Mouse (Mus musculus): ENCODE measurements around the gene Tm6sf1. TPM values are rescaled to one million over a fixed set of nuclear protein-coding genes. Genes with fewer than 3 reads are reported as not detected.
A peak's percentile ranks its signal among the peaks of the same experiment; 100 is the strongest.

Tm6sf1 gene
- 11.4 and 14.3 TPM in 2 replicates for polyA plus RNA-seq (2014; fragmentation: Nextera tagmentation; extraction: Ambion mirVana)

GRCm38 (mm10) chr7:81858968-81859721 lies at the start of gene Tm6sf1:
Gene Tm6sf1, plus strand, starts transcription at chr7:81859001.
- H3K4me2 ChIP-seq (ENCODE audit: low read depth, low read length, severe bottlenecking), result peak within 1 kb of the TSS; percentile 94
- H3K9me3 ChIP-seq (ENCODE audit: control insufficient read depth, low read length), result no peaks in the 10 kb centered on the region
- peak; percentile 88 for ATAC-seq (replicated peaks; ENCODE audit: low FRiP score)
- no peaks in the 10 kb centered on the region for H3K36me3 ChIP-seq (ENCODE audit: control insufficient read depth, insufficient read depth, low read length)
- peak within 1 kb of the TSS; percentile 68 for H3K9ac ChIP-seq (ENCODE audit: low read length)
- DNase-seq (ENCODE audit: low spot score), result peak; percentile 77
- H3K27ac ChIP-seq (ENCODE audit: low read depth, low read length), result no peak within 1 kb of the TSS
- under 1% methylated on average over 64 of the region's 64 CpGs for WGBS
- peaks cover 5% of the 10 kb centered on the region; the same call in 1 of the 2 replicates for H3K4me1 ChIP-seq (replicated peaks; ENCODE audit: control insufficient read depth, insufficient read depth, low read length)
- peaks cover 2% of the 10 kb centered on the region; the same call in 1 of the 2 replicates for H3K27me3 ChIP-seq (ENCODE audit: control insufficient read depth, insufficient read depth, low read length)
- H3K4me3 ChIP-seq (ENCODE audit: low read depth, low read length), result peak within 1 kb of the TSS; percentile 57

GRCm38 (mm10) chr7:81824906-81825305 lies 33.9 kb upstream of the Tm6sf1 start:
- Histone ChIP-seq H3K9me3 (ENCODE audit: control insufficient read depth, low read length) (no peaks in the 10 kb centered on the region), H3K9ac (ENCODE audit: low read length) (no peak overlapping the region), H3K27ac (ENCODE audit: low read depth, low read length) (no peak overlapping the region), H3K4me1 (replicated peaks; ENCODE audit: control insufficient read depth, insufficient read depth, low read length) (peaks cover 3% of the 10 kb centered on the region; the same call in 1 of the 2 replicates), H3K36me3 (ENCODE audit: control insufficient read depth, insufficient read depth, low read length) (no peaks in the 10 kb centered on the region), H3K4me2 (ENCODE audit: low read depth, low read length, severe bottlenecking) (no peak overlapping the region), H3K4me3 (ENCODE audit: low read depth, low read length) (no peak overlapping the region), H3K27me3 (ENCODE audit: control insufficient read depth, insufficient read depth, low read length) (no peaks in the 10 kb centered on the region)
- ATAC-seq (replicated peaks; ENCODE audit: low FRiP score) (no peak), DNase-seq (ENCODE audit: low spot score) (no peak)
- WGBS, result 81% methylated on average over 3 of the region's 3 CpGs

- no peak overlapping the region for H3K4me2 ChIP-seq (ENCODE audit: low read depth, low read length, severe bottlenecking)
- H3K4me3 ChIP-seq (ENCODE audit: low read depth, low read length), result no peak overlapping the region
- no peaks in the 10 kb centered on the region for H3K9me3 ChIP-seq (ENCODE audit: control insufficient read depth, low read length)
- ATAC-seq (replicated peaks; ENCODE audit: low FRiP score), result no peak
- no peaks in the 10 kb centered on the region for H3K27me3 ChIP-seq (ENCODE audit: control insufficient read depth, insufficient read depth, low read length)
- no peak for DNase-seq (ENCODE audit: low spot score)
- no peak overlapping the region for H3K27ac ChIP-seq (ENCODE audit: low read depth, low read length)
- H3K9ac ChIP-seq (ENCODE audit: low read length), result no peak overlapping the region
- H3K36me3 ChIP-seq (ENCODE audit: control insufficient read depth, insufficient read depth, low read length), result no peaks in the 10 kb centered on the region
- WGBS, result 76% methylated on average over 3 of the region's 3 CpGs
- peaks cover 3% of the 10 kb centered on the region; the same call in 1 of the 2 replicates for H3K4me1 ChIP-seq (replicated peaks; ENCODE audit: control insufficient read depth, insufficient read depth, low read length)
Measured at GRCm38 (mm10) chr7:81825381-81825780, 33.4 kb upstream of the Tm6sf1 start.

GRCm38 (mm10) chr7:81827806-81828667 lies 30.8 kb upstream of the Tm6sf1 start:
- WGBS, result 29% methylated on average over 17 of the region's 17 CpGs
- ATAC-seq (replicated peaks; ENCODE audit: low FRiP score), result 0 out of 2 replicates have a peak, but pooled peaks have one; percentile 3
- Histone ChIP-seq H3K4me3 (ENCODE audit: low read depth, low read length) (peak overlapping the region; percentile 79), H3K27me3 (ENCODE audit: control insufficient read depth, insufficient read depth, low read length) (no peaks in the 10 kb centered on the region), H3K27ac (ENCODE audit: low read depth, low read length) (peak overlapping the region; percentile 80; the same call in 1 of the 2 replicates), H3K9me3 (ENCODE audit: control insufficient read depth, low read length) (no peaks in the 10 kb centered on the region), H3K9ac (ENCODE audit: low read length) (peak overlapping the region; percentile 85), H3K36me3 (ENCODE audit: control insufficient read depth, insufficient read depth, low read length) (no peaks in the 10 kb centered on the region), H3K4me2 (ENCODE audit: low read depth, low read length, severe bottlenecking) (peak overlapping the region; percentile 53), H3K4me1 (replicated peaks; ENCODE audit: control insufficient read depth, insufficient read depth, low read length) (peaks cover 3% of the 10 kb centered on the region; the same call in 1 of the 2 replicates)
- no peak for DNase-seq (ENCODE audit: low spot score)

- Histone ChIP-seq H3K9ac (ENCODE audit: low read length) (peak overlapping the region; percentile 85), H3K27me3 (ENCODE audit: control insufficient read depth, insufficient read depth, low read length) (no peaks in the 10 kb centered on the region), H3K36me3 (ENCODE audit: control insufficient read depth, insufficient read depth, low read length) (no peaks in the 10 kb centered on the region), H3K9me3 (ENCODE audit: control insufficient read depth, low read length) (no peaks in the 10 kb centered on the region), H3K4me1 (replicated peaks; ENCODE audit: control insufficient read depth, insufficient read depth, low read length) (peaks cover 3% of the 10 kb centered on the region; the same call in 1 of the 2 replicates), H3K4me2 (ENCODE audit: low read depth, low read length, severe bottlenecking) (peak overlapping the region; percentile 53), H3K27ac (ENCODE audit: low read depth, low read length) (peak overlapping the region; percentile 80), H3K4me3 (ENCODE audit: low read depth, low read length) (peak overlapping the region; percentile 79)
- ATAC-seq (replicated peaks; ENCODE audit: low FRiP score) (peak; percentile 75), DNase-seq (ENCODE audit: low spot score) (peak; percentile 70)
- WGBS, result under 1% methylated on average over 68 of the region's 91 CpGs
Measured at GRCm38 (mm10) chr7:81828681-81829378, 30.0 kb upstream of the Tm6sf1 start.

GRCm38 (mm10) chr7:81829379-81829894 lies 29.4 kb upstream of the Tm6sf1 start, which contains the start of gene Btbd1:
Gene Btbd1, minus strand, starts transcription at chr7:81829431.
- Histone ChIP-seq H3K4me3 (ENCODE audit: low read depth, low read length) (peak within 1 kb of the TSS; percentile 79), H3K4me2 (ENCODE audit: low read depth, low read length, severe bottlenecking) (peak within 1 kb of the TSS; percentile 53), H3K27ac (ENCODE audit: low read depth, low read length) (peak within 1 kb of the TSS; percentile 80), H3K4me1 (replicated peaks; ENCODE audit: control insufficient read depth, insufficient read depth, low read length) (peaks cover 3% of the 10 kb centered on the region; the same call in 1 of the 2 replicates), H3K27me3 (ENCODE audit: control insufficient read depth, insufficient read depth, low read length) (no peaks in the 10 kb centered on the region), H3K36me3 (ENCODE audit: control insufficient read depth, insufficient read depth, low read length) (no peaks in the 10 kb centered on the region), H3K9ac (ENCODE audit: low read length) (peak within 1 kb of the TSS; percentile 85), H3K9me3 (ENCODE audit: control insufficient read depth, low read length) (no peaks in the 10 kb centered on the region)
- ATAC-seq (replicated peaks; ENCODE audit: low FRiP score), result peak; percentile 90
- WGBS, result under 1% methylated on average over 24 of the region's 58 CpGs
- DNase-seq (ENCODE audit: low spot score), result peak; percentile 90

- Histone ChIP-seq H3K9me3 (ENCODE audit: control insufficient read depth, low read length) (no peaks in the 10 kb centered on the region), H3K4me2 (ENCODE audit: low read depth, low read length, severe bottlenecking) (no peak overlapping the region), H3K36me3 (ENCODE audit: control insufficient read depth, insufficient read depth, low read length) (no peaks in the 10 kb centered on the region), H3K4me3 (ENCODE audit: low read depth, low read length) (no peak overlapping the region), H3K27ac (ENCODE audit: low read depth, low read length) (no peak overlapping the region), H3K9ac (ENCODE audit: low read length) (no peak overlapping the region), H3K27me3 (ENCODE audit: control insufficient read depth, insufficient read depth, low read length) (no peaks in the 10 kb centered on the region), H3K4me1 (replicated peaks; ENCODE audit: control insufficient read depth, insufficient read depth, low read length) (no peaks in the 10 kb centered on the region)
- ATAC-seq (replicated peaks; ENCODE audit: low FRiP score), result no peak
- DNase-seq (ENCODE audit: low spot score), result no peak
Measured at GRCm38 (mm10) chr7:81834847-81835246, 24.0 kb upstream of the Tm6sf1 start.

GRCm38 (mm10) chr7:81835430-81835829 lies 23.4 kb upstream of the Tm6sf1 start:
- ATAC-seq (replicated peaks; ENCODE audit: low FRiP score), result no peak
- Histone ChIP-seq H3K36me3 (ENCODE audit: control insufficient read depth, insufficient read depth, low read length) (no peaks in the 10 kb centered on the region), H3K9me3 (ENCODE audit: control insufficient read depth, low read length) (no peaks in the 10 kb centered on the region), H3K4me2 (ENCODE audit: low read depth, low read length, severe bottlenecking) (no peak overlapping the region), H3K4me1 (replicated peaks; ENCODE audit: control insufficient read depth, insufficient read depth, low read length) (no peaks in the 10 kb centered on the region), H3K27me3 (ENCODE audit: control insufficient read depth, insufficient read depth, low read length) (no peaks in the 10 kb centered on the region), H3K9ac (ENCODE audit: low read length) (no peak overlapping the region), H3K27ac (ENCODE audit: low read depth, low read length) (no peak overlapping the region), H3K4me3 (ENCODE audit: low read depth, low read length) (no peak overlapping the region)
- WGBS, result 84% methylated on average over 5 of the region's 5 CpGs
- DNase-seq (ENCODE audit: low spot score), result no peak
